Mouse (Mus musculus): ENCODE data around the gene Bcl11b.

GRCm38 (mm10) chr12:107953044-107953684, 50.2 kb downstream of the Bcl11b start:
- TF ChIP-seq POLR2A (IDR thresholded peaks at IDR 0.05; ENCODE audit: insufficient read length, low read depth) (no peak), TCF12 (IDR thresholded peaks at IDR 0.05; ENCODE audit: insufficient read depth, poor library complexity, severe bottlenecking) (no peak), MAX (IDR thresholded peaks at IDR 0.05; ENCODE audit: low read depth) (no peak), MYOD1 (IDR thresholded peaks at IDR 0.05; ENCODE audit: control insufficient read depth in 1 of 3, insufficient read length in 2 of 3, low read depth in 2 of 3) (no peak), USF1 (IDR thresholded peaks at IDR 0.05; ENCODE audit: low read depth) (no peak), E2F4 (IDR thresholded peaks at IDR 0.05; ENCODE audit: insufficient read depth) (no peak), POLR2AphosphoS2 (IDR thresholded peaks at IDR 0.05; ENCODE audit: insufficient read length, low read depth) (no peak), CEBPB (IDR thresholded peaks at IDR 0.05; ENCODE audit: insufficient read depth, poor library complexity, severe bottlenecking) (no peak), MYOG (IDR thresholded peaks at IDR 0.05; ENCODE audit: control insufficient read depth in 1 of 3, insufficient read depth in 1 of 3, insufficient read length in 2 of 3, low read depth in 2 of 3) (no peak)

All from myocyte (in vitro differentiated cells).